Comparison of ENCODE assay signal across 12 mouse cellular contexts in genomic region chr7:126795387-126796317, GRCm38 (mm10). TPM values are rescaled to one million over a fixed set of nuclear protein-coding genes. Genes with fewer than 3 reads are reported as not detected.
DNase-seq lines count a peak whose midpoint lies in the region; ATAC-seq and TF ChIP-seq lines count a peak whose summit lies in the region.
"Had no signal": no experiment of that assay in that cellular context is flagged by ENCODE, and none has a peak within 500 bp of the region (broad histone marks: within the 10 kb centered on the region; RNA-seq: fewer than 3 reads in every experiment).

No protein-coding gene starts in this region.

- peak overlapping the region; percentile 22; the same call in 1 of the 2 replicates for H3K27ac ChIP-seq in heart, embryonic 11.5 days (ENCODE audit: low read depth, low read length)
- no peak overlapping the region for H3K27ac ChIP-seq in embryonic facial prominence, embryonic 13.5 days

- H3K9me3 ChIP-seq in heart, embryonic 11.5 days (replicated peaks; ENCODE audit: control insufficient read depth, low read length), result no peaks in the 10 kb centered on the region
- no peaks in the 10 kb centered on the region for H3K9me3 ChIP-seq in megakaryocyte, embryonic 14.5 days
- no peaks in the 10 kb centered on the region for H3K9me3 ChIP-seq in embryonic facial prominence, embryonic 13.5 days

- peak overlapping the region; percentile 77 for H3K4me2 ChIP-seq in heart, embryonic 11.5 days
- no peak overlapping the region for H3K4me2 ChIP-seq in embryonic facial prominence, embryonic 13.5 days
- peak overlapping the region; percentile 96 for H3K4me2 ChIP-seq in myocyte (ENCODE audit: low read depth)

- peaks cover 27% of the 10 kb centered on the region for H3K4me1 ChIP-seq in heart, embryonic 11.5 days (ENCODE audit: control insufficient read depth, insufficient read depth, low read length)
- H3K4me1 ChIP-seq in megakaryocyte, embryonic 14.5 days, result peaks cover 72% of the 10 kb centered on the region
- H3K4me1 ChIP-seq in embryonic facial prominence, embryonic 13.5 days, result peaks cover 47% of the 10 kb centered on the region

- no peak overlapping the region for H3ac ChIP-seq in myocyte (ENCODE audit: control insufficient read depth, insufficient read length)

- no peak for DNase-seq in heart, adult 8-10 months (ENCODE audit: low spot score)
- no peak for DNase-seq in spleen, adult 18-20 months
- no peak for DNase-seq in lung, postnatal 4 days
- DNase-seq: adrenal gland, adult 8-10 months had no signal

- TF ChIP-seq POLR2A in myocyte (IDR thresholded peaks at IDR 0.05; ENCODE audit: insufficient read length, low read depth), result peak; percentile 47

- peaks cover 22% of the 10 kb centered on the region for H3K36me3 ChIP-seq in heart, embryonic 11.5 days (ENCODE audit: control insufficient read depth, insufficient read depth, low read length)
- peaks cover 59% of the 10 kb centered on the region for H3K36me3 ChIP-seq in megakaryocyte, embryonic 14.5 days (replicated peaks; ENCODE audit: low read length)
- peaks cover 36% of the 10 kb centered on the region for H3K36me3 ChIP-seq in embryonic facial prominence, embryonic 13.5 days
- peaks cover 33% of the 10 kb centered on the region for H3K36me3 ChIP-seq in myocyte (ENCODE audit: control insufficient read depth, insufficient read depth)

- 79% methylated on average over 16 of the region's 16 CpGs for WGBS in heart, embryonic 11.5 days (ENCODE audit: insufficient replicate concordance)
- WGBS in embryonic facial prominence, embryonic 13.5 days, result 85% methylated on average over 16 of the region's 16 CpGs

- ATAC-seq in heart, embryonic 11.5 days (replicated peaks; ENCODE audit: insufficient number of reproducible peaks, low FRiP score, low TSS enrichment), result no peak
- no peak for ATAC-seq in megakaryocyte, adult 5-6 weeks (ENCODE audit: poor library complexity, severe bottlenecking)
- ATAC-seq in embryonic facial prominence, embryonic 13.5 days (ENCODE audit: insufficient number of reproducible peaks, insufficient read depth, low FRiP score, low TSS enrichment, low read depth), result no peak
- ATAC-seq: forebrain, embryonic 14.5 days had no signal

- H3K79me2 ChIP-seq in myocyte (ENCODE audit: control insufficient read depth, insufficient read depth), result peaks cover 40% of the 10 kb centered on the region

- no peaks in the 10 kb centered on the region for H3K27me3 ChIP-seq in heart, embryonic 11.5 days (ENCODE audit: control insufficient read depth, insufficient read depth, low read length)
- no peaks in the 10 kb centered on the region for H3K27me3 ChIP-seq in megakaryocyte, embryonic 14.5 days (replicated peaks)
- no peaks in the 10 kb centered on the region for H3K27me3 ChIP-seq in embryonic facial prominence, embryonic 13.5 days
- no peaks in the 10 kb centered on the region for H3K27me3 ChIP-seq in myocyte (ENCODE audit: control insufficient read depth, insufficient read depth, insufficient read length)
- H3K27me3 ChIP-seq: CH12.LX had no signal

- peak overlapping the region; percentile 5; the same call in 1 of the 2 replicates for H3K4me3 ChIP-seq in heart, embryonic 11.5 days (ENCODE audit: low read depth, low read length)
- H3K4me3 ChIP-seq in megakaryocyte, embryonic 14.5 days (replicated peaks), result peak overlapping the region; percentile 96
- H3K4me3 ChIP-seq in embryonic facial prominence, embryonic 13.5 days, result 0 out of 2 replicates have a peak overlapping the region, but pooled peaks have one; percentile 4
- peak overlapping the region; percentile 89 for H3K4me3 ChIP-seq in myocyte

- no peak overlapping the region for H3K9ac ChIP-seq in heart, embryonic 11.5 days (ENCODE audit: low read depth, low read length)
- H3K9ac ChIP-seq in embryonic facial prominence, embryonic 13.5 days, result peak overlapping the region; percentile 32; the same call in 1 of the 2 replicates

TF ChIP-seq in myocyte, 11 proteins besides CTCF, POLR2A, EP300 and RAD21:
- TF ChIP-seq E2F4 (IDR thresholded peaks at IDR 0.05; ENCODE audit: insufficient read depth) (no peak), MYOG (IDR thresholded peaks at IDR 0.05; ENCODE audit: control insufficient read depth in 1 of 3, insufficient read depth in 1 of 3, insufficient read length in 2 of 3, low read depth in 2 of 3) (peak in 1 of 3 experiments; percentile 54), MYOD1 (IDR thresholded peaks at IDR 0.05; ENCODE audit: control insufficient read depth in 1 of 3, insufficient read length in 2 of 3, low read depth in 2 of 3) (peak in 1 of 3 experiments; percentile 60), USF1 (IDR thresholded peaks at IDR 0.05; ENCODE audit: low read depth) (no peak), CEBPB (IDR thresholded peaks at IDR 0.05; ENCODE audit: insufficient read depth, poor library complexity, severe bottlenecking) (no peak), SRF (IDR thresholded peaks at IDR 0.05; ENCODE audit: control insufficient read depth, insufficient read length, low read depth) (no peak), POLR2AphosphoS2 (IDR thresholded peaks at IDR 0.05; ENCODE audit: insufficient read length, low read depth) (peak; percentile 44), MAX (IDR thresholded peaks at IDR 0.05; ENCODE audit: low read depth) (no peak), TCF3 (IDR thresholded peaks at IDR 0.05; ENCODE audit: insufficient read length, low read depth) (no peak), TCF12 (IDR thresholded peaks at IDR 0.05; ENCODE audit: insufficient read depth, poor library complexity, severe bottlenecking) (no peak), REST (IDR thresholded peaks at IDR 0.05; ENCODE audit: insufficient read depth, insufficient read length) (no peak)

RNA-seq across cellular contexts. Expression of gene Fam57b, which starts 1.8 kb away (rescaled TPM):
- polyA plus RNA-seq in heart, embryonic 11.5 days (2014; fragmentation: Nextera tagmentation; extraction: Ambion mirVana), result 0.40 and 0.41 TPM in 2 replicates
- total RNA-seq in heart, adult 8-10 months (2022), result 10 to 100 TPM in 1 of 4 experiments, 1 to 10 TPM in 3; 6.9 to 10.1 (median 8.0) TPM
- polyA plus RNA-seq in megakaryocyte, embryonic 14.5 days (2012; ENCODE audit: insufficient read depth, low replicate concordance), result 13.5 and 29.3 TPM in 2 replicates
- not detected in 2 replicates for total RNA-seq in megakaryocyte, adult 5-6 weeks (2015)
- not detected in 2 replicates for total RNA-seq in megakaryocyte, adult 5-6 weeks (2017)
- polyA plus RNA-seq in embryonic facial prominence, embryonic 13.5 days (2015; fragmentation: Nextera tagmentation; extraction: Ambion mirVana), result 0.45 and 0.70 TPM in 2 replicates
- polyA plus RNA-seq in myocyte (2012; fragmentation: generic; extraction: Trizol), result 0.94 TPM
- total RNA-seq: granulocyte monocyte progenitor cell, adult 5-6 weeks had no signal

RNA-seq across cellular contexts. Expression of gene Ppp4c, which starts 3.4 kb away (rescaled TPM):
- polyA plus RNA-seq in heart, embryonic 11.5 days (2014; fragmentation: Nextera tagmentation; extraction: Ambion mirVana), result 204 and 213 TPM in 2 replicates
- 10 to 100 TPM; 32.7 to 36.8 (median 34.5) TPM for total RNA-seq in heart, adult 8-10 months (2022)
- polyA plus RNA-seq in megakaryocyte, embryonic 14.5 days (2012; ENCODE audit: insufficient read depth, low replicate concordance), result 46.3 and 115 TPM in 2 replicates
- total RNA-seq in megakaryocyte, adult 5-6 weeks (2015), result 186 and 196 TPM in 2 replicates
- total RNA-seq in megakaryocyte, adult 5-6 weeks (2017), result 139 and 154 TPM in 2 replicates
- 300 and 311 TPM in 2 replicates for polyA plus RNA-seq in embryonic facial prominence, embryonic 13.5 days (2015; fragmentation: Nextera tagmentation; extraction: Ambion mirVana)
- 113 TPM for polyA plus RNA-seq in myocyte (2012; fragmentation: generic; extraction: Trizol)

RNA-seq across cellular contexts. Expression of gene Tbx6, which starts 14.4 kb away (rescaled TPM):
- polyA plus RNA-seq in heart, embryonic 11.5 days (2014; fragmentation: Nextera tagmentation; extraction: Ambion mirVana), result 0.31 and 0.45 TPM in 2 replicates
- under 1 TPM; 0.40 to 0.49 (median 0.42) TPM for total RNA-seq in heart, adult 8-10 months (2022)
- 3.0 and 15.0 TPM in 2 replicates for polyA plus RNA-seq in megakaryocyte, embryonic 14.5 days (2012; ENCODE audit: insufficient read depth, low replicate concordance)
- 0.68 and 1.0 TPM in 2 replicates for total RNA-seq in megakaryocyte, adult 5-6 weeks (2015)
- 0.98 and 0.99 TPM in 2 replicates for total RNA-seq in megakaryocyte, adult 5-6 weeks (2017)
- 0.27 and 0.59 TPM in 2 replicates for polyA plus RNA-seq in embryonic facial prominence, embryonic 13.5 days (2015; fragmentation: Nextera tagmentation; extraction: Ambion mirVana)
- 0.23 TPM for polyA plus RNA-seq in myocyte (2012; fragmentation: generic; extraction: Trizol)

RNA-seq across cellular contexts. Expression of gene Ypel3, which starts 18.9 kb away (rescaled TPM):
- polyA plus RNA-seq in heart, embryonic 11.5 days (2014; fragmentation: Nextera tagmentation; extraction: Ambion mirVana), result 79.6 and 84.9 TPM in 2 replicates
- 10 to 100 TPM; 46.6 to 99.6 (median 72.6) TPM for total RNA-seq in heart, adult 8-10 months (2022)
- 284 and 689 TPM in 2 replicates for polyA plus RNA-seq in megakaryocyte, embryonic 14.5 days (2012; ENCODE audit: insufficient read depth, low replicate concordance)
- 196 and 200 TPM in 2 replicates for total RNA-seq in megakaryocyte, adult 5-6 weeks (2015)
- total RNA-seq in megakaryocyte, adult 5-6 weeks (2017), result 91.7 and 117 TPM in 2 replicates
- 104 and 112 TPM in 2 replicates for polyA plus RNA-seq in embryonic facial prominence, embryonic 13.5 days (2015; fragmentation: Nextera tagmentation; extraction: Ambion mirVana)
- 82.2 TPM for polyA plus RNA-seq in myocyte (2012; fragmentation: generic; extraction: Trizol)

RNA-seq across cellular contexts. Expression of gene Gdpd3, which starts 29.5 kb away (rescaled TPM):
- 0.92 and 1.4 TPM in 2 replicates for polyA plus RNA-seq in heart, embryonic 11.5 days (2014; fragmentation: Nextera tagmentation; extraction: Ambion mirVana)
- 1 to 10 TPM; 1.3 to 2.2 (median 1.8) TPM for total RNA-seq in heart, adult 8-10 months (2022)
- 3.4 TPM in 1 of 2 replicates, not detected in the other for polyA plus RNA-seq in megakaryocyte, embryonic 14.5 days (2012; ENCODE audit: insufficient read depth, low replicate concordance)
- total RNA-seq in megakaryocyte, adult 5-6 weeks (2015), result 26.8 and 37.3 TPM in 2 replicates
- 57.9 and 71.4 TPM in 2 replicates for total RNA-seq in megakaryocyte, adult 5-6 weeks (2017)
- polyA plus RNA-seq in embryonic facial prominence, embryonic 13.5 days (2015; fragmentation: Nextera tagmentation; extraction: Ambion mirVana), result 1.6 and 3.1 TPM in 2 replicates
- 1.1 TPM for polyA plus RNA-seq in myocyte (2012; fragmentation: generic; extraction: Trizol)

Comparison
In these comparisons a context has a peak if more than half of its experiments do, and no peak if none do; other contexts are left out.
1. H3K4me3 ChIP-seq: peak in every context shown above with its lines; median percentile 96 in megakaryocyte, embryonic 14.5 days; 89 in myocyte; 5 in heart, embryonic 11.5 days; 4 in embryonic facial prominence, embryonic 13.5 days.